Mouse (Mus musculus): Measurements from ENCODE around the gene Ttc21b. TPM values are rescaled to one million over a fixed set of nuclear protein-coding genes. Genes with fewer than 3 reads are reported as not detected.
"Not testable (repeated sequence)": the region's sequence is repeated elsewhere in the genome, so short reads cannot be mapped to it uniquely, and the experiment has no call there.

The Ttc21b gene
- 5.4 and 9.5 TPM in 2 replicates for total RNA-seq (2014; fragmentation: Nextera tagmentation)
- total RNA-seq (2017), result 7.1 and 7.6 TPM in 2 replicates

DNA sequence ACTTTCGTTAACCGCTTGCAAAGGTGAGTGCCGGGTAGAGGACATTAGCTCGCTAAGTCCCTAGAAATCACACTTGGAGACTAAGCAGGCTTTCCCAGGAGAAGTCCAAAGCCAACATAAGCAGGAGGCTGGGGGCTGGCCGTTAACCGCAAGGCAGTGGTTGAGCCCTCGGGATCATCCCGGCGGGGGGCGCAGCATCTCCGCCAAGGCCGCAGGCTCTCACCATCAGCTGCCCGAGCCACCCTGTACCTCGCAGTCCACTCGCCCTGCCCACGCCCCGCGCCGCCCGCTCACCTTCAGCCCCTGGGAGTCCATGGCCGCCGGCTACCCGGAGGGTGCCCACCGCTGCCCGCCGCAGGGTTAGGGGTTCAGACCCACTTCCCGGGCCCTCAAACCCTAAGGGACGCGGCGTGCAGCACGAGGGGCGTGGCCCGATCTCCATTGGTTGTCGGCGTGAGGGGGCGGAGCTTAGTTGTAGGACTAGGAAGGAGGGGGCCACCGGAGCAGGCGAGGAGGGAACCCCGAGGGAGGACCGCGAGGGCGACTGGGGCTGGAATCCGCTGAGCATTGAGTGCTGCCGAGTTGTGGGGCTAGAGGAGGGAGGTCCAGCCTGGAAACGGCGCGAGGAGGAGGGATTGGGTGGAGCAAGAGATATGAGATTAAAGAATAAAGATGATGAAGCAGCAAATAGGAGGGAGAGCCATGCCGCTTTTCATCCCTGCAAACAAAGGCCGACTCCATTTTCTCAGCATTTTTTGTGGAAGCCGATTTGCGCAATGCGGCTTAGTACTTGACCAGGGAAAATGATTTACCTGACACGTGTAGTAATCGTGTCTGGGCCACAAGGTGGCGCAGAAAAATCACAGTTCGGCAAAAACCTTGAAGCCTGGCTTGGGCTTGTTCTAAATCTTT, at the start of gene Ttc21b:
Gene Ttc21b (minus strand): TSS at position 398 of the 912 bp plus-strand sequence.
- peak; percentile 98 for ATAC-seq (replicated peaks; ENCODE audit: poor library complexity, severe bottlenecking)

DNA sequence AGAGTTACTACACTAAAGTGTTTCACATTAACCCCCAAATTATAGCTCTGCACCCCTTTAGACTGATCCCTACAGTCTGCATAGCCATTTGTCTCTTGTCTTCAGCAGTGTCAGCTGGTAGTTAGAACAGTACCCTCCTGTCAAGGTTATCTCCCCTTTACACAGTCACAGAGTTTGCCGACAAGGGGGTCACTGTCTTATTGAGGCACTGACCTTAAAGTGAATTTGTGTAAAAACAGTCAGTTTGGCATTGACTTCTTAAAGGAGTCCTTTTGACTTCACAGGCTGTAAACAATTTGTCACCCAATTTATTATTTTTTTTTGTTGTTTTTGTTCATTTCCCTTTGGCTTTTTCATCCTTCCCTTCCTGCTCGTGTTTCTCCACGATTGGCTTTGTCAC, 16.1 kb upstream of the Ttc21b start:
- ATAC-seq (replicated peaks; ENCODE audit: poor library complexity, severe bottlenecking), result no peak

DNA sequence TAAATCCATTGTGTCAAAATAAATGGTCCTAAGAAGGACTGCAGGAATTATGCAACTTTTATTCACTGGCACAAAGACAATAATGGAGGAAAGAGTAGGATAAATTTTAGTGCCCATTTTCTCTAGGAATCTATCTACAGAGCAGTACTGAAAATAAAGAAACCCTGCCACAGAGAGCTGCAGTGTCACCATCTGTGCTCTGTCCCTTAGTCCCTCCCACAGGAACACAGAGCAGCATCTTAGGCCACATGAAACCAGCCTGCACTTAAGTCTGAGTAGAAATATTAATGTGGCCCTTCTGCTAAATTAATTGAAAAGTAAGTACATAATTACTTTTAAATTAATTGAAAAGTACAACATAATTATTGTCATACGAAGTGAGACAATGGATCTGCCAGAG, 12.4 kb downstream of the Ttc21b start:
- ATAC-seq (replicated peaks; ENCODE audit: poor library complexity, severe bottlenecking), result no peak

DNA sequence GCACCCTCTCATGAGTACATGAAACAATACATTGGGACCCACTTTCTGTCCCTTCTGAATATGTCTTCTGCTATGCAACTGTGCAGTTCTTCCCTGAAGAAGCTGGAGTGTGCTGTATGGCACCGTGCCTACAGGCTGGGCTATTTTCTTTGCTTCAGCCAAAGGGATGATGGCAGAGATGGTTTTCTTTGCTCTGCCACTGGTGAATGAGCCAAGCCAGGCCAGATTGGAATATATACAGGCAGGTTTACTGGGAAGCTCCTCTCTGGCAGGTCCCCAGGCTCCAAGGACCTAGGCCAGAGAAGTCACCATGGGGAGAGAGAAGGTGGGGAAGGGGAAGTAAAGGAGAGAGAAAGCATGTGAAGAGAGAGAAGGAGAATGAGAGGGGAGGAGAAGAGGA, 16.1 kb downstream of the Ttc21b start:
- ATAC-seq (replicated peaks; ENCODE audit: poor library complexity, severe bottlenecking), result no peak

DNA sequence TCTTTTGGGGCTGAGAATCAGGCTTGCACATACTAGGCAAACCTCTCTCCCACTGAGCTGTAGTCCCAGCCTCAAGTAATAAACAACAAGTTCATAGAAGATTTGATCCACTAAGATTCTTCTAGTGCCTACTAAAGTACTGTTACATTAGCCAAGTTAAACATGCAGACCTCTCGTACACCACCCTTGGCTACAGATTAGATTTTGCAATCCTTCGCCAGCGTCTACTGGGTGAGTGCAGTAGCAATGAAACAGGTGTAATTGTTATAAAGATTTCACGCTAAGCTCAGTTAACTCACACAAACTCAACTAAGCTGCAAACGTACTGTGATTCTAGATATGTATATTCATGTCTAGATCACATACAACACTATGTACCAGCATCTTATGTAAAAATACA, 17.5 kb downstream of the Ttc21b start:
- no peak for ATAC-seq (replicated peaks; ENCODE audit: poor library complexity, severe bottlenecking)

DNA sequence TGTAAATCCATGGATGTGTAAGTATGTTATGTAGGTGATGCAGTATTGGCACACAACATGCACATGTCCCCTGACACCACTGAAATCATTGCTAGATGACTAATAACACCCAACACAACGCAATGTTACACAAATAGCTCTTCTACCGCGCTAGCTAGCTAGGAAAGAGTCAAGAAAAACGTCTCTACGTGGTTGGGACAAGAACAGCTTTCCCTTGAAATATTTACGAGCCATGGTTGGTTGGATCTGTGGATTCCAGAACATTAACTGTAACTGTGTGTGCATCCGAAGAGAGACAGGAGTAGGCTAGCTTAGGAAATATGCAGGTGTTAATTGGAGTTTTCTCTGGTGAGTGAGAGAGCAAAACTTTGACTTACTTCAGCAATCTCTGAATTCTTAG, 35.5 kb downstream of the Ttc21b start:
- ATAC-seq (replicated peaks; ENCODE audit: poor library complexity, severe bottlenecking), result no peak

DNA sequence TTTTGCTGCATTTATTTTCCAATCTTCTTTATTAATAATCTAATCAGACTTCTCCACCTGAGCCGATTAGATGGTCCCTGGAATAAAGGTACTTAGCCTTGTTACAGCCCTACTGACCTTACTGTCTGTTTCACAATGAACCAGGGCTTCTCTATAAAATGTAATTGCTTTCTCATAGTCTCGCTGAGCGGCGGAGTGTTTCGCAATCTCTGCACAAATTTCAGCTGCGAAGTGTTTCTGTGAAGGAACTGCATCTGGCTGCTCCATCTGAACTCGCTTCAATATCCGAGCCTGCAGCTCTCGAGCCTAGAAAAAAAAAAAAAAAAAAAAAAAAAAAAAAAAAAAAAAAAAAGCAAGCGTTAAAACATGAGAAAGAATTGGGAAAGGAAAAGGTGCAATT, 46.5 kb downstream of the Ttc21b start:
- ATAC-seq (replicated peaks; ENCODE audit: poor library complexity, severe bottlenecking), result peak; percentile 92

DNA sequence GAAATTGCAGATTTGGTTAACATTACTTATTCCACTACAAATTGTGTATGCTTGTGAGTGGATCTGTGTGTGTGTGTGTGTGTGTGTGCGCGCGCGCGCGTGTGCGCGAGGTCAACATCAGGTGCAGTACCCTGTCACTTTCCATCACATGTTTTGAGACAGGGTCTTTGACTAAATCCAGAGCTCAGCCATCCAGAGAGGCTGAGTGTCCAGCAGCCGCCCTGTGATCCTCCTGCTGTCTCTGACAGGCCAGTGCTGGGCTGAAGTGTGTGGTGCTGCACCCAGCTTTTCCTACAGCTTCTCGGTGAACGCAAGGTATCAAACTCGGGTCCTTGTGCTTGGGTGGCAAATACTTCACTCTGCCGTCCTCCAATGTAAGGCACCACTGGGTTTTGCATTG, 47.1 kb downstream of the Ttc21b start:
- no peak for ATAC-seq (replicated peaks; ENCODE audit: poor library complexity, severe bottlenecking)

DNA sequence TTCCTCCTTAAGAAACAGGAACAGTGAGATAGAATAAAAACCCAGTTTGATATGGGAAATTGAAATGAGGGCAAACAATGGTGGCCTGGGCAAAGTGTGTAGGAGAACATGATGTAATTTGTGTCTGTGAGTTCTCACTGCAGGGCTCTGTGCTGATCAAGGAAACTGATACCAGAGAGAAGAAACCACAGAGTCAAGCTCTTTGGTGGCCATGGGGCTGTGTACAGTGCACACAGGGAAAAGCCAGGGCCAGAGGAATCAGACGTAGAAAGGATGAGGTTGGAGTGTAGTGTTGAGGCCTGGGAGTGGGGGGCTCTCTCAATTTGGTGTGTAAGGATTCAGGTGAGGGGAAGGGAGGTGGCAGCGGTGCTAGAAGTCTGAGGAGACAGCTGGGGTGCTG, 49.6 kb downstream of the Ttc21b start:
- 0 out of 2 replicates have a peak, but pooled peaks have one; percentile 38 for ATAC-seq (replicated peaks; ENCODE audit: poor library complexity, severe bottlenecking)

DNA sequence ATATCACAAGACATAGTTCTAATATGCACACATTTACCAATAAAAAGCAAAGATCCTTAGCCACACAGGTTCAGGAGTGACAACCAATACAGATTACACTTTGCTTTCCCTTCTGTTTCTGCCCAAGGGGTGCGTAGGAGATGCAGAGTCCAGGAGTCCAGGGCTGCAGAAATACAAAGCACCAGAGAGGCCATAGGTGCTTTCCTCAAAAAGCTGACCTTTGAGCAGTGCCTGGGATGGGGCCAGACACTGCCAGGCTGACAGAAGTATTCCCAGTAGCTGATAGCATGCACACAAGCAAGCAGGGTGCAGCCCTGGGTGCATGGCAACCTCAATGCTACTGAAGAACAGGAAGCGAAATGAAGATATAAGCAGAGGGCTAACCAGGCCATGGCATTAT, 52.2 kb downstream of the Ttc21b start:
- no peak for ATAC-seq (replicated peaks; ENCODE audit: poor library complexity, severe bottlenecking)

DNA sequence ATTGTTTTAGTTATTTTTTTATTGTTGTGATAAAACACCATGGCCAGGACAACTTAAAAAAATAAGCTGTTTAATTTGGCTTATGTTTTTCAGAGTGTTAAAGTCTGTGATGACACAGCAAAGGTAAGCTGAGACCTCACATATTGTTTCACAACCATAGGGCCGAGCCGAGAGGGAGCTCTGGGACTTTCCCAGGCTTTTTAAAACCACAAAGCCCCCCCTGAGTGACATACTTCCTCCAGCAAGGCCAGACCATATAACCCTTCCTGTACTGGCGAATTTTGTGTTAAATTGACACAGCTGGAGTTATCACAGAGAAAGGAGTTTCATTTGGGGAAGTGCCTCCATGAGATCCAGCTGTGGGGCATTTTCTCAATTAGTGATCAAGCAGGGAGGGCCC, 56.2 kb downstream of the Ttc21b start:
- ATAC-seq (replicated peaks; ENCODE audit: poor library complexity, severe bottlenecking), result peak; percentile 92

DNA sequence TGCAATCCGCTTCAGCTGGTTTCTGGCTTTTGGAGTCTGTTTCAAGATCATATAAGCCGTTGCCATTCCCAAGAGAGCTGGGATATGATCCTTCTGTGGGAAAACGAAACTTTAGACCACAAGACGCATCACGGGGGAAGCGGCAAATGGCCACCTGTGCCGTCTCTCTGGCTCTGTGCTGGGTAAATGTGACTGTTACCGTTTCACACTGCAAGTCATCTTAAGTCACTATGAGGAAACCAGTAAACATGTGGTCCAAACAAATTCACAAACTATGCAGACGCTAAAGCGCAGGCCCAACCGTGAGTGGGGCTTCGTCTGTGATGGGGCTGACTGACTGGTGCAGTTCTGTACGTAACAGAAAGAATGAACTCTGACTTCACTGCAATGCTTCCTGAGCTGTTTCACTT, 64.7 kb downstream of the Ttc21b start:
- ATAC-seq (replicated peaks; ENCODE audit: poor library complexity, severe bottlenecking), result peak; percentile 61

DNA sequence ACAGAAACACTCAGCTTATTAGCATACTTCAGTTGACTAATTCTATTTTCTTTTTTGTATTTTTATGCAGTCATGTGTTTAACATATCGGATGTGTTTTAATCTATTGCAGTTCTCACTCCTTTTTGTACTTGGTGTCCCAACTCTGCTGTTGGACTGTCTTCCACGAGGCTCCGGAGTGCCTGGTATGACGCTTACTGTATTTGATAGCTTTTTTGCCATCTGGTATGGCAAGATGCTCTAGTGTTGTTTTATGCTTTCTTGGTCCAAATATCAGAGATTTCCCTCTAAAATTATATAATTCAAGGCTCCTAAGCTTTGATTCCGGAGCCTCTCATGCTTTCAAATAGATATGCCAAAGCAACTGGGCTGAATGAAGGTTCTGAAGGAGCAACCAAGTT, 66.3 kb downstream of the Ttc21b start:
- no peak for ATAC-seq (replicated peaks; ENCODE audit: poor library complexity, severe bottlenecking)

DNA sequence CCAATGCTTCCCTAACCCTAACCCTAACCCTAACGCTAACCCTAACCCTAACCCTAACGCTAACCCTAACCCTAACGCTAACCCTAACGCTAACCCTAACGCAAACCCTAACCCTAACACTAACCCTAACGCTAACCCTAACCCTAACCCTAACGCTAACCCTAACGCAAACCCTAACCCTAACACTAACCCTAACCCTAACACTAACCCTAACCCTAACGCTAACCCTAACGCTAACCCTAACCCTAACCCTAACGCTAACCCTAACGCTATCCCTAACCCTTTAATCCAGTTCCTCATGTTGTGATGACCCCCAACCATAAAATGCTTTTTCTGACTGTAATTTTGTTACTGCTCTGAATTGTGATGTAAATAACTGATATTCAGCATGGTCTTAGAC, 67.2 kb downstream of the Ttc21b start:
- not testable (repeated sequence) for ATAC-seq (replicated peaks; ENCODE audit: poor library complexity, severe bottlenecking)

DNA sequence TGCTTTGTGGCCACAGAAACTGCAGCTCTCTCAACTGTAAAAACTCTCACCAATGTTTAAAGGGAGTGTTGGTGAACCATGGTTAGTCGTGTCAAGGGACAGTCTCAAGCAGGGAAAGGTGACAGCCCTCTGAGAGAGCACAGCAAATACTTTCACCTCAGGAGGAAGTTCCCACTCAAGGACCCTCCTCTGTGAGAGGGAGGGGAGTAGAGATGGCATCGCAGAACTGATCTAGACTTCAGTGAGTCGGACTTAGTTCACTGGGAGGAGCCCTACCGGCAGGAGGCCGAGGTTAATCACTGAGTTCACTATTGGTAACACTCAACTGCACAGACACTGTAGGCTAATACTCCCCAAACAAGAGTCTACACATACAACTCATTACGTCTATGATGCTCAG, 68.9 kb downstream of the Ttc21b start:
- no peak for ATAC-seq (replicated peaks; ENCODE audit: poor library complexity, severe bottlenecking)

DNA sequence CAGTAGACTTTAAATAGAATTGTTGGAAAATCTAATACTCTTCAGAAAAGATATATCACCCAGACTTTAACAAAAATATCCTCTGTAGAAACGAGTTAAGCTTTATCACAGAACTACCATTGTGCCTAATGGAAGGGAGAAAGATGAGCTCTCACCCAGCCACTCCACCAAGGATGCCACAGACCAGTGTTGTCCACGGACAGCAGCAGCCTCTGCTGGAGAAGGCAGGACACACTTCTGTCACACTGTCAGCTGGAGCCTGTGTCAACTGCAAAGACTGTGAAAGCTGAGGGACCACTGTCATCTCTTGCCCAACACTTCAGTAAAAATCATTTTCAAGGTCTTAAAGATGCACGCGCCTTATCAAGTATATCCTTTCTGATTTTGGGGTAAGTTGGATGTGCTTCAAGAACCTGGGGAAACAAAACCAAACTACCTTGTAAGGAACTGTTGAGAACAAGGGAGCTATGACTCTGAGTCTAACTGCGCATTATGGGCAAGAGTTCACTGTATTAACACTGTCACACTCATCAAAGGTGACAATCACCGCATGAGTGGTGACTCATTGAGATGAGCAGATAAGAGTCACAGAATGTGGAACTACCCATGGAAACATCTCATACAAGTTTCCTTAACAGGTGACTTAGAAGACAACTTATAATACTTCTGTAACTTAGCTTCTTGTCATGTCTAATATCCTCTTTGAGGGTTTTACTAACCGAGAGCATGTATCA, 71.8 kb downstream of the Ttc21b start:
- no peak for ATAC-seq (replicated peaks; ENCODE audit: poor library complexity, severe bottlenecking)

DNA sequence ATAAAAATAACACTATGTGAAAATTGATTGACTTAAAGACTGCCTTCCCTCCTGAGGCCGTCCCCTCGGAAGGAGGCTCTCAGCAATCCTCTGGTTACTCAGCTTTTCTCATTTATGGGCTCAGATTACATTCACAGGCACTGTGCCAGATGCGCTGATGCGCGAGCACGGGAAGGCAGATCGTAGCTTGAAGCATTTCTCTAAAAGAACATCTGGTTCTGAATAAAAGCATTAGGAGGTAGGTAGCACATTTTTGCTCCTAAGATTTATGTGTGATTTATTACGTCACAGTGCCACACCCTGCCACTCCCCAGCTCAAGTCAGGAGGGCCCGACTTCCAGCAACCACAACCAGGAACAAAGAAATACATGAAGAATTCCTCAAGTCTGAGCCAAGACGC, 76.1 kb downstream of the Ttc21b start:
- ATAC-seq (replicated peaks; ENCODE audit: poor library complexity, severe bottlenecking), result peak; percentile 73

DNA sequence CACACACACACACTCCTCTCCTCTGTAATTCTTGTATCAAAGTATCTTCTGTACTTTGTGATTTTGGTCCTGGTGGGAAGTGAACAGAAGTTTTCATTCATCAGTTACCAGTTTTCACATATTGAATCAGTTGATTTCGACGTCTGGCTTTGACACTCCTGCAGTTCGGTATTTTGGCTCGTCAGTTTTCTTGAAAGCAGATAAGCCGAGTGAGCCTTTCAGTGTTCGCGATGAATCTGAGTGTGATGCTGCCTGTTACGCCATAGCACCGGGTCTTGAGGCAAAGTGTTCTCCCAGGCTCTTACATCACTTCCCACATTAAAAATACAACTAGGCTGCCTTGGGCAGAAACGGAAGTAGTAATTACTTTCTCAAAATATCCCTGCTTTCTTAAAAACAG, 76.6 kb downstream of the Ttc21b start:
- ATAC-seq (replicated peaks; ENCODE audit: poor library complexity, severe bottlenecking), result peak; percentile 98

DNA sequence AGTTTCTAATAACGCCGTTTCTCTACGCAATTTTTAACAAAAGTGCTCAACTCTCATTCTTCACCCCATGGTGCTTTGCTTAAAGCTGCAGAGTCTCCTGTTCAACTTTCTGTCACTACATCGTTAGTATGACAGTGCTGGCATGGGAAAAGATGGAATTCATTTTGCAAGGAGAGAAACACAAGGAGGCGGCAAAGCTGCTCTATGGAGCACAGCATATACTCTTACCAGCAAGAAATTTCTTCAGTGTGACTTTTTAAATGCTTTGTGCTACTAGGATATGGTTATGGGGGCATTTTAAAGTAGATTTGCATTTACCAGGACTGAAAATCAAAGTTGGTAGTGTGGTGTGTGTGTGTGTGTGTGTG, 77.6 kb downstream of the Ttc21b start:
- ATAC-seq (replicated peaks; ENCODE audit: poor library complexity, severe bottlenecking), result no peak

DNA sequence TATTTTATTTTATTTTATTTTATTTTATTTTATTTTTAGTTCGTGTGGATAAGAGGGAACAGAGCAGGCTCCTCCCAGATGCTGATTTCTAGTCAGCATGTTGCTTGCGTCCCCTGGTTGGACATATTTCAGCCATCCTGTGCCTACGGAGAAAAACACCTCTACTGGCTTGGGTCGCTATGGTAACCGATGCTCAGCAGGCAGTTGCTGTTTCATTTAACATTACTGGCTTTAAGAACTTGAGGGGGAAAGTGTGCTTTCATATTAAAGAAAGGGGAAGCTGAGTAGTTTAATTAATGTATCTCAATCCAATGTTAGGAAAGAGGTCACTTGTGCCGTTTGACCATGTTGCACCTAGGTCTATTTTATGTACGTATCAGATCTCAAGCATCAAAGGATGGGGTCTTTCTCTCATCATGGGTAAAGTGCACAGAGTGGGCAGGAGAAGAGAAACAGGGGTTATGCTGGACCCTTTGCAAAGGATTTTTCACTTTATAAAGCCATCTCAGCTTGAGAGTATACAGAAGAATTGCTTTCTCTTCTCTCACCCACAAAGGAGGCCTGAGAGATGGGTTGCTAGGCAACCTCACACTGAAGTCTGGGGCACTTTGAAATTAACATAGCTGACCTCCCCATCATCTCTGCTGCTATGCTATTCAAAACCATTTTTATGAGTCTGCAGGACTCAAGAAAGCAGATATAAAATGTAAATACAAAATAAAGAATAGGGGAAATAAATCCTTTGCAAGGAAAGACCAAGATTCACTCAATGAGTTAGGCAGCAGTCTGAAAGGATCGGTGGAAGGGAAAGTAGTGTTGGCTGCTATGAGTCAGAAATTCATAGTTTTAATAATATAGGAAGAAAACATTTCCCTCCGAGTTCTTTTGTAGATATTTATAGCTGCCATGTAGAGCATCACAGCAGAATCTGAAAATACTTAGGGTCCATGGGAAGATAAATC, 78.2 kb downstream of the Ttc21b start:
- ATAC-seq (replicated peaks; ENCODE audit: poor library complexity, severe bottlenecking), result no peak
